Mouse (Mus musculus) cerebellum, adult 2 months (tissue): ENCODE measurements around the gene Rbm8a.

Experiments used
- CTCF ChIP-seq: fragments of 200-500 bp; IDR thresholded peaks from 2 replicates; pipeline ENCODE4 v1.5.1; 2011; ENCODE audit warnings: low read depth, mild to moderate bottlenecking, control low read depth, low read length, moderate library complexity, borderline replicate concordance; ENCODE audit not compliant: insufficient read depth
- POLR2A ChIP-seq: fragments of 200-500 bp; IDR thresholded peaks from 2 replicates; pipeline ENCODE4 v1.6.1; 2011; ENCODE audit warnings: low read length, control low read depth, borderline replicate concordance; ENCODE audit not compliant: insufficient read depth

DNA sequence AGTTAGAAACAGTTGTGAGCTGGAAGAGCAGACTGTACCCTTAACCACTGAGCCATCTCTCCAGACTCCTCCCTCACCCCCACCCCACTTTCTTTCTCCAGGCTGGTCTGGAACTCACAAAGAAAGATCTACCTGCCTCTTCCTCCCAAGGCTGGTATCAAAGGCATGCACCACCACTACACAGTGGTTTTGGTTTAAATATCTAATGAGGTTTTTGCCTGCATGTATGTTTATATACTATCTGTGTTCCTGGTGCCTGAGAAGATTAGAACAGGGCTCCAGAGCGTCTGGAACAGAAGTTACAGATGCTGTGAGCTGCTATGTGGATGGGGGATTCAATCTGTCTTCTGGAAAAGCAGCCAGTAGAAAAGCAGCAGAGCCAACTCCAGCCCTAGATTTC lies 4.3 kb downstream of the Rbm8a start:
- TF ChIP-seq CTCF (no peak), POLR2A (no peak)
